16 mouse cellular contexts compared by ENCODE assay signal in genomic region chr10:16317026-16317425, GRCm38 (mm10).
"Had no signal": no experiment of that assay in that cellular context is flagged by ENCODE, and none has a peak within 500 bp of the region (broad histone marks: within the 10 kb centered on the region; RNA-seq: fewer than 3 reads in every experiment).

No protein-coding gene starts in this region.

- H3K4me2 ChIP-seq: neural tube, embryonic 13.5 days; neural tube, embryonic 15.5 days; stomach, embryonic 15.5 days had no signal

- DNase-seq: retina, postnatal 1 day; right cerebral cortex, adult 18-20 months; right cerebral cortex, postnatal 14 days; right cerebral cortex, postnatal 25 days; right cerebral cortex, postnatal 4 days; spleen, adult 18-20 months; thymus, adult 18-20 months; thymus, adult 2 months; thymus, postnatal 14 days; thymus, postnatal 25 days; thymus, postnatal 36 days; thymus, postnatal 4 days had no signal

- H3K27me3 ChIP-seq: neural tube, embryonic 13.5 days; neural tube, embryonic 15.5 days; stomach, embryonic 15.5 days had no signal

- H3K9me3 ChIP-seq: neural tube, embryonic 13.5 days; neural tube, embryonic 15.5 days; stomach, embryonic 15.5 days had no signal

- H3K4me1 ChIP-seq: neural tube, embryonic 13.5 days; neural tube, embryonic 15.5 days; stomach, embryonic 15.5 days had no signal

- H3K27ac ChIP-seq: neural tube, embryonic 13.5 days; neural tube, embryonic 15.5 days; stomach, embryonic 15.5 days; stomach, postnatal 0 days had no signal

- H3K36me3 ChIP-seq: neural tube, embryonic 13.5 days; neural tube, embryonic 15.5 days; stomach, embryonic 15.5 days had no signal

- H3K9ac ChIP-seq: neural tube, embryonic 13.5 days; neural tube, embryonic 15.5 days; stomach, embryonic 15.5 days had no signal

- H3K4me3 ChIP-seq: neural tube, embryonic 13.5 days; neural tube, embryonic 15.5 days; stomach, embryonic 15.5 days had no signal
